Mouse (Mus musculus): ENCODE data around the gene Sowaha.

Sowaha gene

DNA sequence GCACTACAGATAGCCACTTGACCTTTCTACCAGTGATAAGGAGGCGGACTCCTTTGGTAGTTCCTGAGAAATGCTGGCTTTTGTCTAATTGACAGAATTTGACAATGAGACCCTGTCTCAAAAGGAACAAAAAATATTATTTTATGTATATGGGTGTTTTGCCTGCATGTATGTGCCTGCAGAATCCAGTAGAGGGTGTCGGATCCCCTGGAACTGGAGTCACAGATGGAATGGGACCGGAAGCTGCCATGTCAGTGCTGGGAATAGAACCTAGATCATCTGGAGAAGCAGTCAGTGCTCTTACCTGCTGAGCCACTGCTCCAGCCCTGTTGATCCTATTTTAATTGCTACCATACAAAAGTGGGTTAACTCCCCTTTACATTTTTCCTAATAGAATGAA, 7.4 kb downstream of the Sowaha start:
- no peak for DNase-seq (ENCODE audit: low spot score)

DNA sequence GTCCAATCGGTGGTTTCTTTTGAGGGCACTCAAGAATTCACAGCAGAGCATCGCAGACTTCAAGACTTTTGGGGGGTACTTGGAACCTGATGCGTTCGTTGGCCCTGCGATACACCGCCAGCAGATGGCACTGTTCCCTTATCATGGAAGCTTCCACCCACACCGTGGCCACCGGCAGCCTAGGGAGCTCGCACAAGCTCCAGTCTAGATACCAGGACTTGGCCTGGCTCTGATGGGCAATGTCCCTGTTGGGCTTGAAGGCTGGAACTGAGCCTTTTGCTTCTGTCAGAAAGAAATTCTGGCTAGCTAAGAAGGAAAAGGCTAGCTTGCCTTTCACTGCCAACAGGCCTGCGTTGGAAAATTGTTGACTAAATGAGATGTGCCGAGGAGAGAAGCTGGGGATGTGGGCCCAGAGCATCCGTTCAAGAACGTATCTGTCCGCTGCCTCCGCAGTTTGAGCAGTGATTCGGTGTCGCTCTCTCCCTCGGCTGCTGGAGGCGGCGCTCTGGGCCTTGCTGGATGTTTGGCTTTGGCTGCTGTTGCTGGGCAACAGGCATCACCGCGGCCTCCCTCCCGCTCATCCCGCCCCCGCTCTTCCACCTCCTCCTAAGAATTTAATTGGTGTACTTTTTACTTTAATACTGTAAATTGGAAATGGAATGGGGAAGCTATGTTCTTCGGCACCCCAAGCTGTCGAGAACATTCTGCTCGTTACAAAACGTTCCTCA, 9.9 kb downstream of the Sowaha start, which contains the start of gene Gm9837:
Gm9837 (minus strand) TSS at position 512 of the 728 bp plus-strand sequence.
- DNase-seq (ENCODE audit: low spot score), result peak; percentile 69

DNA sequence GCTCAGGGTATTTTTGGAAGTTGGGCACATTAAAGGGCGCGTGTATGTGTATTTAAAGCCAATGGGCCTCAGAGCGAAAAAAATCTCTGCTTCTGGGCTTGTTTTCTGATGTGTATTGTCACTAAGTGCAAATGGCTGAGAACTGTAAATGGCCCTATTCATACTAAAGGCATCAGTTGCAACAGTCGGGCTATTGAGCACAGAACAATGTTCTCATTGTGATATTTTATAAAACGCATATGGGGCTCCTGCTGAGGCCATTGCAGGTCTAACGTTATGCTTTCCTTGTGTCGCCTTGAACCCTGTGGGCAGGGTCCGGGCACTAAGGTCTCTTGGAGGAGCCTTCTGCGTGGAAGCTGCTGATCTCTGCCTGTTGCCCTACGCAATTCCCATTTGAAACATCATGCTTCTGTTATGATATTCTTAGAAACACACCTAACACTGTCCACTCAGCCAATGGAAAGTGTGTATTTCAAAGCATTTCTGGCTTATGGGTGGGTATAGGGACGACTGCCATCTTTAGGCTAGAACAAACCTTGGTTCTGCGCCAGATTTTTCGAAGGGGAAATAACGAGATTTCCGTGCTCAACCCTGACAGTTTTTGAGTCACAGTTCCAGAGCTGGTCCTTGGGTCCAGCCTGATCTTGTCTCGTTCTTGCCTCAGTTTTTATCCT, 10.6 kb downstream of the Sowaha start:
- DNase-seq (ENCODE audit: low spot score), result no peak

DNA sequence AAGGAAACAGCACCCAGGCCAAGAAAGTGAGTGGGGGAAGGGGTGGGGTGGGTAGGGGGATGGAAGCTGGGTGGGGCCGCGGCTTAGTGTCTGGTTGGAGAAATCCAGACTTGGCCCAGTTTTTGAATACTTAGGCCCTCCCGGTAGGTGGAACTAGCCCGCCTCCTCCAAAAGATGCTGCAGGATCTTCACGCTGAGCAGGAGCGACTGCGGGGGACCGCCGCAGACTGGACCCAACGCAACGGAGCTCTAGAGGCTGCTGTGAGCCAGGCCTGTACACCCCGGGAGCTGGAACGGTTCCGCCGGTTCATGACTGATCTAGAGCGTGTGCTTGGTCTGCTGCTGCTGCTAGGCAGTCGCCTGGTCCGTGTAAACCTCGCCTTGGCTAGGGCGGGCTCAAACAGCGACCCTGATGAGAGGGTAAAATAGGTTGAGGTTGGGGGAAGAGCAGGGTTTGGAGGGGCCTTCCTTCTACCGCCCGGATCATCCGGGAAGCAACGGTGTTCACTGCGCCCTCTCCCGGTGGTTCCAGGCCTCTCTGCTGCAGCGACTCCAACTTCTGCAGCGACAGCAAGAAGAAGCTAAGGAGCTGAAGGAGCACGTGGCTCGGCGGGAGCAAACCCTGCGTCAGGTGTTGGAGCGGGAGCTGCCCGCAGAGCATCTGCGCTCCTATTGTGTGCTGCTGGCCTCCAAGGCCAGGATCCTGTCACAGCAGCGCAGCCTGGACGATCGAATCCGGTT, 13.7 kb downstream of the Sowaha start:
- DNase-seq (ENCODE audit: low spot score), result peak; percentile 69

DNA sequence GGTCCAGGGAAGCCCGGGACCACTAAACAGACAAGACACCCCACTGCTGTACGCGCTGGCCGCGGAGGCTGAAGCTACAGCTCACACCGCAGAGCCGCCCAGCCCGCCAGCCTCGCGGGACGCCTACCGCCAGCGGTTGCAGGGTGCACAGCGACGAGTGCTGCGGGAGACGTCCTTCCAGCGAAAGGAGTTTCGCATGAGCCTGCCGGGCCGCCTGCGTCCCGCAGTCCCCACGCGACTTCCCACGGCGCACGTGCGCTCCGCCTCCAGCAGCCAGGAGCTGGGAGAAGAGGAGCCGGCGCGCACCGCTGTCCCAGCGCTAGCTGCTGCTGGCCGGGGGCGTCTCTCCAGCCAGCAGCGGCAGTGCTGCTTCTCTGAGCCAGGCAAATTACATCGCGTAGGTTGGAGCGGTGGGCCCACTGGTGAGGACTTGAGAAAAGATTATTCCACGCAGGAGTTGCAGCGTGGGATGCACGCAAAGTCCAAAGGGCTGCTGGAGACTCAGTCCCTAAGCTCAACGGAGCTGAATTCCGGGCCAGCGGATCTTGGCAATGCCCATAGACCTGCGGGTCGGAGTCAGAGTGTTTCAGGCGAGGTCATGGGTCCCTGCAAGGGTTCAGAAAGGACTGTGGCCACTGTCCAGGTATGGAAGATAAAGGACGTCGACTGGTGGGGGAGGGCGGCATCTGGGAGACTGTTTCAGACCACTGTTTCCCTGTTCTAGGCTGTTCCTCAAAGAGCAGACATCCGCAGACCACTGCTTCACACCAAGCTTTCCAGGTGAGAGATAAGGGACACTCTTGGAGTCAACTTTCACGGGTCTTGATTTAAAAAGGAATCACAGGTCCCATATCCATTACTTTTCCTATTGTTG, 16.3 kb downstream of the Sowaha start:
- no peak for DNase-seq (ENCODE audit: low spot score)

DNA sequence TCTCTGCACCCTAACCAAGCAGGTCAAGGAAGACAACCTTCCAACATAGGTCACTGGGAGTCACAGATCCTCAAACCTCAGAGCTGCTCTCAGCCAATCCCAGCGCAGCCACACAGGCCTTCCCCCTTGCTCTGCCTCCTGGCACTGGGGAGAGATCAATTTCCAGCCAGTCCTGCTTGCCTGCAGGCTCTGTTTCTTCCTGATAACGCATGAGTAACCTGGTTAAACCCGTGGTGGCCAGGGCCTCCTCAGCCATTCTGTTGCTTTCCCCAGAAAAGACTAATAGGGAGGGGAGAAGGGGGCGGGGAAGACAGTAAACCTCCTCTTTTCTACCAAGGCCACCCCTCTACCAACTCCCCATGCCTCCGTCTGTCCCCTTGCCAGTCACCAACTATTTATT, 18.3 kb downstream of the Sowaha start:
- DNase-seq (ENCODE audit: low spot score), result no peak

DNA sequence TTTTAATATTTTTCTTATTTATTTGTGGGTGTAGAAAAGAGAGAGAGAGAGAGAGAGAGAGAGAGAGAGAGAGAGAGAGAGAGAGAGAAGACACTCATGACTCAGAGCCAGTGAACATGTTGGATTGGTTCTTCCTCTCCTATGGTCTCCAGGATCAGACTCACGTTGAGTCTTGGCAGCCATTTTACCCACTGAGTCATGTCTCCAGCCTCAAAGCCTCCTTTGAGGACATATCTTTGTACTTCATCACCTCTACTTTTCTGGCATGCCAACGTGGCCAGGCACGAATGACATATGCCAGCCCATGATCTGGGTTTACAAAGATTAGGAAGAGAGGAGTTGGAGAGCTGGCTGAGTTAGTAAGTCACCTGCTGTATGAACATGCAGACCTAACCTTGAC, 19.9 kb downstream of the Sowaha start:
- no peak for DNase-seq (ENCODE audit: low spot score)

DNA sequence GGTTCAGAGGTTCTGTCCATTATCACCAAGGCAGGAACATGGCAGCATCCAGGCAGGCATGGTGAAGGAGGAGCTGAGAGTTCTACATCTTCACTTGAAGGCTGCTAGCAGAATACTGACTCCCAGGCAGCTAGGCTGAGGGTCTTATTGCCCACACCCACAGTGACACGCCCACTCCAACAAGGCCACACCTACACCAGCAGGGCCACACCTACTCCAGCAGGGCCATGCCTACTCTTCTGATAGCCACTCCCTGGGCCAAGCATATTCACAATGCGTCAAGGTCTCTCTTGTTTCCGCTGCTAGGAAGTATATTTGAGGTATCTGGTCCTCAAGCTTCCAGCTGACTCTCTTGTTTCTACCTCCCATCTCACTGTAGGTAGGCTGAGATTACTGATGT, 21.1 kb downstream of the Sowaha start:
- no peak for DNase-seq (ENCODE audit: low spot score)

DNA sequence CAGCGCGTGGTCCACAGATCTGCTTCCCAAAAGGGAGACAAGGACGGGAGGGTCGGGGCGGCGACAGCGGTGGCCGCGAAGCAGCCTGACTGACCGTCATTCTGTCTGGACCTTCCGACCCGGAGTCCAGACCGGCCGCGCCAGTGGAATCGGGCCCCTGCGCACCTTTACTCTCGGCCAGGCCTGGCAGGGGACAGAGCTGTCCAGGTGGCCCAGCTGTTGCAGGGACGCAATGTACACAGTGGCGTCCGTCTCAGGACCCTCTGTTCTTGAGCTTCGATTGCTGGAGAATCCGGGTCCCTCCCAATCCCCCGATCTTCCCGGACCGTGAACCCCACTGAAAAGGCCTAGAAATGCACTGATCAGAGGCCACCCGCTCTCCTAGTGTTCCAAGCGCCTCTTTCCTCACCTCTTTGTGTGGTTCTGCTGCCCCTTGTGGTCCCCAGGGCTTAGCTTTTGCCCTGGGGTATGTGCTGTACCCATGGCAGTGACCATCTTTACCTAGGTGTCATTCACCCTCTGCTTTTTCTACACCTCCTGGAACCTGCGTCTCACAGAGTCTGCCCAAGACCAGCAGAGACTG, 22.6 kb downstream of the Sowaha start:
- DNase-seq (ENCODE audit: low spot score), result no peak

DNA sequence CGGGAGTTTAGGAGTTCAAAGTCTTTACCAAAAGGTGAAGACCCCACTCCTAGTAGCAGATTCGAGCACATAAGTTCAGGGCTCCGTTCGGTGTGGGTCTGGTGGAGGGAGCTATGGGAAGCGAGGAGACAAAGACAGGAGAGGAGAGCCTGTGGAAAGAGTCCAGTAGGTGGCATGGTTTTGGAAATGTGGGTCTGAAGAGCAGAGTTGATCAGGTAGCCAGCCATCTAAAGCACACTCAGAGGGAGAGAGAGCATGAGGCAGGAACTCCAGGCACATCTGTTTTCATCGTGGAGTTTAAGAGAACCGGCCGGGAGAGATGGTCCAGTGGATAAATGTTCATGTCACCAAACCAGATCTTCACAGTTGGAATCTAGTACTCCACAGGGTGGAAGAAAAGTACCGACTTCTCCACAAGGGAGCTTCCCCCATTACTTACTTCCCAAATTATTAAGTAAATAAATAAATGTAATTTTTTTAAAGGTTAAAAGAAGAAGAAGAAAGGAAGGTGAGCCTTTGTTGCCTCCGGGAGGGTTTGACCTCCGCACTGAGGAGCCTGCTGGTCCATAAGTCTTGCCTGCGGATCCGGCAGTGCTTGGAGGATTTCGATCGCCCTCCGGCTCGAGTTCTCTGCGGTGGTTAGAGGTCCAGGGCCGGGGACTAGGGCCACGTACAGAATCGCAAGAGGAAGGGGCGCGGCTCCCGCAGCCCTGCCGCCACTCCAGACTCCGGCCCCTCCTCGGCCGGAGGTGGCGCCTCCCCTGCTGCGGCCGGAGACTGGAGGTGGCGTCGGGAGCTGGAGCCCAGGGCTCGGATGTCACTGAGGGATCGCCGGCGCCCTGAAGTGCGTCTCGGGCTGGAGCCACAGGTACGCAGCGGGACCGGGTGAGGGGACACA, 23.4 kb downstream of the Sowaha start, which contains the start of the genes Gm10447 and Shroom1:
Gm10447 (minus strand) TSS at position 637 of the 898 bp plus-strand sequence.
Shroom1 (plus strand) TSS at position 732 of the 898 bp plus-strand sequence.
- DNase-seq (ENCODE audit: low spot score), result peak; percentile 76

DNA sequence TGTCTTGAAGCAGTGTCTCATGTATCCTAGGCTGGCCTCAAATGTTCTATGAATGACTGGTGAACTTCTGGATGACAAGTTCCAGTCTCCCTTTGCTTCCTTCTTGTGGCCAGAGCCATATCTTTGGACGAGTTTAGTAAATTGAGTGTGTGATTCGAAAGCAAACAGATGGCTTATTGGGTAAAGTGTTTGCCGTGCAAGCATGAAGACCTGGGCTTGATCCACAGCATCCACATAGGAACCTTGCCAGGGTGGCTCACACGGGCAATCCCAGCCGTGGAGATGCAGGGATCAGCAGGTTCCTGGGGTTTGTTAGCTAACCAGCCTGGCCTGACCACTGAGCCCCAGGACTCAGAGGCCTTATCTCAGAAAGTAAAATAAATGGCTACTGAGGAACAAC, 27.0 kb downstream of the Sowaha start:
- DNase-seq (ENCODE audit: low spot score), result no peak

DNA sequence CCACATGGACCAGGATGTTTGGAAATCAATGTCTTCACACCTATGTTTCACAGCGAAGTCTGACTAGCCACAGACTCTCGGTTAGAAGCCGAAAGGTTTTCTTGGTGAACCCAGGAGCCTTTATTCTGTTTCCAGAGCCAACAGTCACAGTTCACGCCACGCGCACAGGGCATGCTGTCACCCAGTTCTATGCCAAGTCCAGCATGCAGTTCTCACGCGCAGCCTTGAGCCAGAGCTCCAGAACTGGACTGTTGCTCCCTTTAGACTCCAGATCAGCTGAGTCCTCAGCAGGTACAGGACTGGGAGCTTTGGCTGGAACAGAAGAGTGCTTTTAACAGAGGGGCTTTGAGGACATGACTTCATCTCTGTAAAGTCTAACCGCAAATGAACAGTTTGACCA, 27.7 kb downstream of the Sowaha start:
- DNase-seq (ENCODE audit: low spot score), result no peak

DNA sequence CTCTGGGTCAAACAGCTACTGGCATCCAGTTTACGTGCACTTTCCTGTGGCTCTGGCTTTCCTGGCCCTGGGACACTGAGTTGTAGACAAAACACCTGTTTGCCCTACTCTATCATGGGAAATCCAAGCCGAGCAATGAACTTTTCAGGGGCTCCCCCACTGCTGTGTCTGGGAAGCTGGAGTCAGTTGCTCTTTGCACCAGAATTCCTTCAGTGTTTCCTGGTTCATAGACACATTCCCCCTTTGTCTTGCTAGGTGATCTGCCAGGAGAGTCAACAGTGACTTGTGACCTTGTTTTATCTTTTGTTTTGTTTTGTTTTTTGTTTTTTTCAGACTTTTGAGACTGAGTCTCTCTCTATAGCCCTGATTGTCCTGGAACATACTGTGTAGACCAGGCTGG, 28.7 kb downstream of the Sowaha start:
- no peak for DNase-seq (ENCODE audit: low spot score)

DNA sequence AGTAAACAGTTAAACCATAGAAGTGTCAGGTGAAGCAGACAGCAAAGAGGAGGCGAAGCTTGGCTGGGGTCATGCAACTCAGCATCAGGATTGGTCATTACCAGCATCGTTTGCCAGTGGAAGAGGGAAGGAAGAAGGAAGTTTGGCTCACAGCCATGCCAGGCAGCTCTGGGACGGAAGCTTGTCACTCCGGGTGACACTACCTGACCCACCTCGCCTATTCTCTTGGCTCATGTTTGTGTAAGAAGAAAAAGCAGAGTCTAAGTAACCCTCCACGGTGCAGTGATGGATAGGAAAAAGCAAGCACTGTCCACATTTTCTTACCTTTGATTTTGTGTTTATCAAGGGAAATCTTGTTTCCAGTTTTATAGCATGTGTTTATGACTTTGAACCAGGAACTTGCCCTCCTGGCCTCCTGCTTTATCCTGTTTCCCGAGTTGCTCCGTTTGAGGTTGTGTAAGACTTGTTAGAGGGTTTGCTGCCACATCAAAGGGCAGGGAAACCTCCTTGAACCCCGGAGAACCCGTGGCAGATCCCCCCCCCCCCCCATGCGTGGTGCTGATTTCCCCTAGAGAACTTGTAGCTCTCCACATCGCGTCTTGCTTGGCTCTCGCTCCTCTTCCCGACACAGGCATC, 29.9 kb downstream of the Sowaha start:
- DNase-seq (ENCODE audit: low spot score), result no peak

DNA sequence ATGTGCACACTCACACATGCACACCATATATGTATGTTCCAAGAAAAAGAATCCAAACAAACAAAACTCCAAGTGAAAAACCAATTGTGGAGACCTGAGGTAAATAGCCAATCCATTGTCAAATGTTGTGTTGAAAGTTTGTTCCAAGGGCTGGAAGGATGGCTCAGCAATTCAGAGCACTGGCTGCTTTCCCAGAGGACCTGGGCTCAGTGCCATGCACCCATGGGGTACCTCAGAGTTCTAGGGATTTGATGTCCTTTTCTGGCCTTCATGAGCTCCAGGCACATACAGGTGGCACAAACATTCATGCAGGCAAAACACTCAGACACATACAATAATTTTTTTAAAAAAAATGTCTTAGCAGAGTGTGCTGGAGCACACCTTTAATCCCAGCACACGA, 31.5 kb downstream of the Sowaha start:
- no peak for DNase-seq (ENCODE audit: low spot score)

DNA sequence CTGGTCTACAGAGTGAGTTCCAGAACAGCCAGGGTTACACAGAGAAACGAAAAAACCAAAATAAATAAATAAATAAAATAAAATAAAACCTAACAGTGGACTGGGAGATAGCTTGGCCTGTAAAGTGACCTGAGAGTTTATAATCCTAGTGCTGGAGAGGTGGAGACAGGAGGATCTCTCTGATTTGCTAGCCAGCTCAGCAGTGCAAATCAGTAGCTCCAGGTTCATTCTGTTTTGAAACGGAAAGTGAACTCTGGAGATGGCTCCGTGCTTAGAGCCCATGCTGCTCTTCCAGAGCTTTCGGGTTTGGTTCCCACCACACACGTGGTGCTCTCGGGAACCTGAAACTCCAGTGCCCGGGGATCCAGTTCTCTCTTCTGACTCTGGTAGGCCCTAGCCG, 32.1 kb downstream of the Sowaha start:
- no peak for DNase-seq (ENCODE audit: low spot score)

DNA sequence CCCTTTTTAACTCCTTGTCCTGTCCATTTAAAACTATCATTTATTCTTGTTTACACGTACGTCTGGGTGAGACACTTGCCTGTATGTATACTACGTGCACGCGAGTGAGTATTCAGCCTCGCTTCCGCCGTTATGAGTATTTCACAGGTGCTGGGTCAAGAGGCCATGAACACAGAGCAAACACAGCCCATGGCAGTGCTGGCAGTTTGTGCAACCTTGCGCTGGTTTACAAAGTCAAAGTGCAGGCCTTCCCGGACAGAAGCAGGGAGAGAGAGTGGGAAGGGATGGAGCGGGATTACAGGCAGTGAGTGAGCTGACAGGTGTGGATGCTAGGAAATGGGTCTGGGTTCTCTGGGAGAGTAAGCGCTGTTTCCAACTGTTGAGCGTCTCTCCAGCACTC, 33.9 kb downstream of the Sowaha start:
- DNase-seq (ENCODE audit: low spot score), result peak; percentile 78

DNA sequence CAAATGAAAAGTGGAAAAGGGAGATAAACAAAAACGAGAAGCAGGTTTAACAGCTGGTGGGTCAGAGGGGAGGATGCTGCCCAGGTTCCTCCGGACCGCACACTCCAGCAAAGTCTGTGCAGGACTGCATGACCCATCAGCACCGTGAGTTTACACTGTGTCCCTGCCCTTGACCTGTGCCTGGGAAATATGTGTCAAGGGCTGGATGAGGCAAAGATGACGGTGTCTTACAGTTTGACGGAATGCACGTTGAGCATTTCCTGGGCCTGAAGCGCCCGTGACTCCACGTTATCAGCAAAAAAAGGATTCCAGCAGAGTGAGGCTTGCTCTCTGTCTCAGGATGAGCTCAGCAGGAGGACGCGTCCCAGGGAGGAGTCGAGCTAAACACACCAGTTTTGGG, 34.5 kb downstream of the Sowaha start:
- no peak for DNase-seq (ENCODE audit: low spot score)

DNA sequence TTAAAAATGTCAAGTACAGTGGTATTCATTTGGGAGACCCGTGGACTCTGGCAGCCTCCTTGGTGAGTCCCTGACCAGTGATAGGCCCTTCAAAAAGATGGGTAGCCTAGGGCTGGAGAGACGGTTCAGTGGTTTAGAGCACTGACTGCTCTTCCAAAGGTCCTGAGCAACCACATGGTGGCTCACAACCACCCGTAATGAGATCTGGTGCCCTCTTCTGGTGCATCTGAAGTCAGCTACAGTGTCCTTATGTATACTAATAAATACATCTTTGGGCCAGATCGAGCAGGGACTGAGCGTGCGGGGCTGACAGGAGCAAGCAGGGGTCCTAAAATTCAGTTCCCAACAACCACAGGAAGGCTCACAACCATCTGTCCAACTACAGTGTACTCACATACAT, 36.2 kb downstream of the Sowaha start:
- DNase-seq (ENCODE audit: low spot score), result no peak

DNA sequence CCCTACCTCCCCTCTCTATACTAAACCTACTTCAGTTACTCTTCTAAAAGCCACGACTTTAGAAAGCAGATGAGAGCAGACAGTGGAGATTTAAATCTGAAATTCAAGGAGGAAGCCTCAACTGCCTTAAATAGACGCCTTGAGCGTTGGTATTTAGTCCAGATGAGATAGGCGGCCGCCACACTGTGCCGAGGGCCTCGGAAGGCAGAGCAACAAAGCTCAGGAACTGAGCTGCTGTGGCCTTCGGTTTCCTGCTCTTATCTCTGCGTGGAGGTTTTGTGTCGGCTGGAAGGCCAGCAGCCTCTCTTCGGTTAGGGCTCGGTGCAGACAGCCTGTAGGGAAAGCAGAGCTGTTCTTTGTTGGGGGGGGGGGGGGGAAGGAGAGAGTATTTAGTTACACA, 38.2 kb downstream of the Sowaha start:
- no peak for DNase-seq (ENCODE audit: low spot score)

All from yolk sac, embryonic 10.5 days (tissue).